In genomic region chr2:164857101-164857821, GRCm38 (mm10) we compare ENCODE assay signal across 8 mouse cellular contexts. TPM values are rescaled to one million over a fixed set of nuclear protein-coding genes. Genes with fewer than 3 reads are reported as not detected.
DNase-seq lines count a peak whose midpoint lies in the region; ATAC-seq and TF ChIP-seq lines count a peak whose summit lies in the region.

TSS of gene Pltp (minus strand) at chr2:164857711.

- no peaks in the 10 kb centered on the region for H3K36me3 ChIP-seq in forebrain, embryonic 11.5 days (ENCODE audit: control insufficient read depth, insufficient read depth, low read length)
- H3K36me3 ChIP-seq in small intestine, adult 2 months (ENCODE audit: control insufficient read depth, insufficient read depth, low read length): no peaks in the 10 kb centered on the region

- DNase-seq in cerebellum, postnatal 10 days: peak; percentile 61
- DNase-seq in cerebellum, adult 9-10 months: no peak
- DNase-seq in forebrain, embryonic 11.5 days (ENCODE audit: low spot score): peak; percentile 87
- peak; percentile 54 for DNase-seq in heart, postnatal 25 days (ENCODE audit: low spot score)
- no peak for DNase-seq in left cerebral cortex, adult 2 months (ENCODE audit: extremely low spot score in 1 of 2, low spot score in 2 of 2)
- DNase-seq in lung, postnatal 36 days: peak; percentile 82

- TF ChIP-seq CTCF in left cerebral cortex, adult 2 months (IDR thresholded peaks at IDR 0.05): no peak
- no peak for TF ChIP-seq CTCF in small intestine, adult 2 months (IDR thresholded peaks at IDR 0.05; ENCODE audit: extremely low read depth, insufficient read length, insufficient replicate concordance, low read depth, low read length)

- TF ChIP-seq POLR2A in small intestine, adult 2 months (IDR thresholded peaks at IDR 0.05; ENCODE audit: low read depth, low read length): 0 out of 2 replicates have a peak, but pooled peaks have one; percentile 7

- H3K9ac ChIP-seq in forebrain, embryonic 11.5 days (ENCODE audit: low read length): peak within 1 kb of the TSS; percentile 58

- H3K27ac ChIP-seq in forebrain, embryonic 11.5 days (ENCODE audit: low read depth, low read length): no peak within 1 kb of the TSS
- peak within 1 kb of the TSS; percentile 53 for H3K27ac ChIP-seq in left cerebral cortex, adult 2 months
- peak within 1 kb of the TSS; percentile 17 for H3K27ac ChIP-seq in small intestine, adult 2 months (ENCODE audit: insufficient read depth, low read depth, low read length)

- H3K9me3 ChIP-seq in forebrain, embryonic 11.5 days (ENCODE audit: control insufficient read depth, low read length): no peaks in the 10 kb centered on the region

- H3K4me2 ChIP-seq in forebrain, embryonic 11.5 days (ENCODE audit: low read depth, low read length, severe bottlenecking): peak within 1 kb of the TSS; percentile 97

- peaks cover 6% of the 10 kb centered on the region for H3K4me1 ChIP-seq in forebrain, embryonic 11.5 days (replicated peaks; ENCODE audit: control insufficient read depth, insufficient read depth, low read length)
- peaks cover 11% of the 10 kb centered on the region for H3K4me1 ChIP-seq in small intestine, adult 2 months (ENCODE audit: control insufficient read depth, insufficient read depth, insufficient read length, low read length)

- peak; percentile 71 for ATAC-seq in activated CD4-positive, CD25-positive, alpha-beta regulatory T cell, adult 4 months
- ATAC-seq in forebrain, embryonic 11.5 days (replicated peaks; ENCODE audit: low FRiP score): peak; percentile 76

- intact Hi-C loops in heart, postnatal 25 days (cut with DNase I): no loop called here
- intact Hi-C loops in left cerebral cortex, adult 2 months (cut with DNase I): no loop called here

- H3K4me3 ChIP-seq in forebrain, embryonic 11.5 days (ENCODE audit: low read depth, low read length): peak within 1 kb of the TSS; percentile 44
- H3K4me3 ChIP-seq in left cerebral cortex, adult 2 months: peak within 1 kb of the TSS; percentile 60
- H3K4me3 ChIP-seq in small intestine, adult 2 months (ENCODE audit: low read depth, low read length): peak within 1 kb of the TSS; percentile 59

- H3K27me3 ChIP-seq in forebrain, embryonic 11.5 days (ENCODE audit: control insufficient read depth, insufficient read depth, low read length): peaks cover 19% of the 10 kb centered on the region
- H3K27me3 ChIP-seq in small intestine, adult 2 months (ENCODE audit: control insufficient read depth, insufficient read depth, low read length): peaks cover 18% of the 10 kb centered on the region

- WGBS in forebrain, embryonic 11.5 days: under 1% methylated on average over 47 of the region's 47 CpGs
- 2% methylated on average over 47 of the region's 47 CpGs for WGBS in small intestine, adult 2 months

RNA-seq across cellular contexts. Expression of gene Pltp, which starts in this region (rescaled TPM):
- 1 to 10 TPM in 1 of 2 experiments, under 1 TPM in 1; 0.87 to 1.0 TPM for polyA plus RNA-seq in activated CD4-positive, CD25-positive, alpha-beta regulatory T cell, adult 4 months (2017; shearing (Covaris generic))
- 43.2 and 50.1 TPM in 2 replicates for polyA plus RNA-seq in forebrain, embryonic 11.5 days (2014; fragmentation: Nextera tagmentation; extraction: Ambion mirVana)
- total RNA-seq in heart, postnatal 25 days (2021): 10 to 100 TPM; 35.9 to 37.5 TPM
- 10 to 100 TPM; 78.1 to 82.4 TPM for total RNA-seq in left cerebral cortex, adult 2 months (2021)
- polyA plus RNA-seq in small intestine, adult 2 months (2012; rRNA removed): 20.9 and 34.2 TPM in 2 replicates

Comparison
In these comparisons a context has a peak if more than half of its experiments do, and no peak if none do; other contexts are left out.
1. RNA of gene Pltp (polyA plus RNA-seq): 43.2 to 50.1 TPM in forebrain, embryonic 11.5 days and 20.9 to 34.2 TPM in small intestine, adult 2 months; 0.87 to 1.0 TPM in activated CD4-positive, CD25-positive, alpha-beta regulatory T cell, adult 4 months; every median in the first group is over 10 times any median in the second.
2. DNase-seq: peak in cerebellum, postnatal 10 days (2 of 2), forebrain, embryonic 11.5 days (single experiment), heart, postnatal 25 days (single experiment) and lung, postnatal 36 days (single experiment); none in cerebellum, adult 9-10 months (single experiment) and left cerebral cortex, adult 2 months (0 of 2).
3. Peak in every context shown above with its lines, with median percentiles within 50 percentile points of each other: H3K4me3 ChIP-seq.